Mouse (Mus musculus) stomach, embryonic 14.5 days (tissue): ENCODE measurements around the gene Nt5m. TPM values are rescaled to one million over a fixed set of nuclear protein-coding genes. Genes with fewer than 3 reads are reported as not detected.

ENCODE experiments used
- ATAC-seq: fragments of 200-750 bp; cut with Nextera tagmentation; 2 replicates; pipeline ENCODE4 v1.8.0; 2017; ENCODE audit warnings: low read depth, moderate TSS enrichment; ENCODE audit not compliant: insufficient number of reproducible peaks, insufficient read depth, low FRiP score
- H3K27ac ChIP-seq: fragments of 300-500 bp; sonication (generic); 2 replicates; pipeline ENCODE4 v1.5.1; 2014; ENCODE audit warnings: mild to moderate bottlenecking, low read length, moderate library complexity, mixed read lengths
- H3K27me3 ChIP-seq: fragments of 300-500 bp; sonication (generic); 2 replicates; pipeline ENCODE4 v1.6.1; 2014; ENCODE audit warnings: low read length, control low read depth, mixed read lengths; ENCODE audit not compliant: control insufficient read depth, insufficient read depth
- H3K36me3 ChIP-seq: fragments of 300-500 bp; sonication (generic); 2 replicates; pipeline ENCODE4 v1.6.1; 2014; ENCODE audit warnings: mild to moderate bottlenecking, control low read depth, low read length, moderate library complexity, mixed read lengths; ENCODE audit not compliant: control insufficient read depth, insufficient read depth
- H3K4me1 ChIP-seq: fragments of 300-500 bp; sonication (generic); 2 replicates; pipeline ENCODE4 v1.6.1; 2014; ENCODE audit warnings: low read length, control low read depth, mixed read lengths; ENCODE audit not compliant: control insufficient read depth, insufficient read depth
- H3K4me2 ChIP-seq: fragments of 300-500 bp; sonication (generic); replicated peaks from 2 replicates; pipeline ENCODE4 v1.6.1; 2014; ENCODE audit warnings: low read depth, low read length, control low read depth
- H3K4me3 ChIP-seq: fragments of 300-500 bp; sonication (generic); 2 replicates; pipeline ENCODE4 v1.5.1; 2014; ENCODE audit warnings: low read depth, low read length, control low read depth
- H3K9ac ChIP-seq: fragments of 300-500 bp; sonication (generic); replicated peaks from 2 replicates; pipeline ENCODE4 v1.6.1; 2014; ENCODE audit warnings: low read depth, mild to moderate bottlenecking, control low read depth, low read length, moderate library complexity, mixed read lengths
- H3K9me3 ChIP-seq: fragments of 300-500 bp; sonication (generic); 2 replicates; pipeline ENCODE4 v1.6.1; 2016; ENCODE audit warnings: low read depth, low read length, control low read depth; ENCODE audit not compliant: control insufficient read depth
- WGBS: fragments of 180-500 bp; shearing (Covaris S2); extraction: QIAGEN DNeasy Blood & Tissue Kit; methylation state at CpG from one replicate; pipeline ENCODE4 v1.1.7; 2014; 5-methylcytosine and 5-hydroxymethylcytosine counted together
- polyA plus RNA-seq: library from polyadenylated mRNA; unstranded; fragments of >200 nt; fragmentation: Nextera tagmentation; extraction: Ambion mirVana; gene quantifications from 2 replicates; pipeline ENCODE4 v1.2.1, GENCODE M21; 2014

Gene Nt5m
- polyA plus RNA-seq, 1 experiment from 2014 or later, result 36.6 TPM

GRCm38 (mm10) chr11:59808170-59808960 lies 30.9 kb upstream of the Nt5m start:
- Histone ChIP-seq H3K27ac (no peak overlapping the region), H3K9ac (peak overlapping the region; percentile 81; the same call in 1 of the 2 replicates), H3K4me1 (peaks cover 15% of the 10 kb centered on the region), H3K4me2 (peak overlapping the region; percentile 80), H3K27me3 (no peaks in the 10 kb centered on the region), H3K36me3 (peaks cover 37% of the 10 kb centered on the region), H3K9me3 (no peaks in the 10 kb centered on the region), H3K4me3 (peak overlapping the region; percentile 68)
- WGBS, result 65% methylated on average over 14 of the region's 14 CpGs
- ATAC-seq, result no peak

GRCm38 (mm10) chr11:59809071-59809669 lies 30.1 kb upstream of the Nt5m start:
- Histone ChIP-seq H3K36me3 (peaks cover 32% of the 10 kb centered on the region), H3K4me2 (peak overlapping the region; percentile 80), H3K27me3 (no peaks in the 10 kb centered on the region), H3K27ac (peak overlapping the region; percentile 96), H3K9ac (peak overlapping the region; percentile 81), H3K4me1 (peaks cover 15% of the 10 kb centered on the region), H3K4me3 (peak overlapping the region; percentile 68), H3K9me3 (no peaks in the 10 kb centered on the region)
- WGBS, result under 1% methylated on average over 15 of the region's 15 CpGs
- peak; percentile 18 for ATAC-seq

GRCm38 (mm10) chr11:59809670-59810474 lies 29.4 kb upstream of the Nt5m start, which contains the start of gene Flcn:
Gene Flcn, minus strand, starts transcription at chr11:59810016.
- H3K4me2 ChIP-seq, result peak within 1 kb of the TSS; percentile 80
- peak; percentile 91 for ATAC-seq
- no peaks in the 10 kb centered on the region for H3K9me3 ChIP-seq

GRCm38 (mm10) chr11:59810480-59811158 lies 28.6 kb upstream of the Nt5m start:
- peak overlapping the region; percentile 68 for H3K4me3 ChIP-seq
- peak overlapping the region; percentile 81; the same call in 1 of the 2 replicates for H3K9ac ChIP-seq
- peaks cover 25% of the 10 kb centered on the region for H3K36me3 ChIP-seq
- peak overlapping the region; percentile 80 for H3K4me2 ChIP-seq
- H3K27ac ChIP-seq, result no peak overlapping the region; the same call in 1 of the 2 replicates
- ATAC-seq, result no peak
- 62% methylated on average over 14 of the region's 14 CpGs for WGBS
- H3K4me1 ChIP-seq, result peaks cover 15% of the 10 kb centered on the region
- no peaks in the 10 kb centered on the region for H3K9me3 ChIP-seq
- no peaks in the 10 kb centered on the region for H3K27me3 ChIP-seq

More at GRCm38 (mm10) chr11:59809670-59810474, 29.4 kb upstream of the Nt5m start, which contains the start of gene Flcn:
- H3K36me3 ChIP-seq, result peaks cover 25% of the 10 kb centered on the region
- H3K4me3 ChIP-seq, result peak within 1 kb of the TSS; percentile 68
- peaks cover 15% of the 10 kb centered on the region for H3K4me1 ChIP-seq
- H3K27ac ChIP-seq, result peak within 1 kb of the TSS; percentile 96
- WGBS, result under 1% methylated on average over 52 of the region's 52 CpGs
- peak within 1 kb of the TSS; percentile 81 for H3K9ac ChIP-seq
- no peaks in the 10 kb centered on the region for H3K27me3 ChIP-seq

- no peak overlapping the region for H3K9ac ChIP-seq
- 53% methylated on average over 4 of the region's 4 CpGs for WGBS
- H3K36me3 ChIP-seq, result peaks cover 19% of the 10 kb centered on the region
- H3K27ac ChIP-seq, result no peak overlapping the region
- H3K27me3 ChIP-seq, result no peaks in the 10 kb centered on the region
- H3K9me3 ChIP-seq, result no peaks in the 10 kb centered on the region
- ATAC-seq, result no peak
- H3K4me1 ChIP-seq, result peaks cover 15% of the 10 kb centered on the region
- H3K4me3 ChIP-seq, result no peak overlapping the region
- H3K4me2 ChIP-seq, result 0 out of 2 replicates have a peak overlapping the region, but pooled peaks have one; percentile 80
These were observed 28.0 kb upstream of the Nt5m start for GRCm38 (mm10) chr11:59811211-59811610.

GRCm38 (mm10) chr11:59813276-59813675 lies 26.0 kb upstream of the Nt5m start:
- WGBS, result 58% methylated on average over 3 of the region's 3 CpGs
- H3K9me3 ChIP-seq, result no peaks in the 10 kb centered on the region
- no peaks in the 10 kb centered on the region for H3K27me3 ChIP-seq
- H3K4me3 ChIP-seq, result no peak overlapping the region
- peaks cover 15% of the 10 kb centered on the region for H3K4me1 ChIP-seq
- no peak overlapping the region for H3K9ac ChIP-seq
- ATAC-seq, result no peak
- no peak overlapping the region for H3K27ac ChIP-seq
- H3K4me2 ChIP-seq, result no peak overlapping the region
- peaks cover 21% of the 10 kb centered on the region for H3K36me3 ChIP-seq

GRCm38 (mm10) chr11:59814311-59814710 lies 24.9 kb upstream of the Nt5m start:
- ATAC-seq, result no peak
- Histone ChIP-seq H3K27me3 (no peaks in the 10 kb centered on the region), H3K4me3 (no peak overlapping the region), H3K27ac (no peak overlapping the region), H3K4me1 (peaks cover 9% of the 10 kb centered on the region; the same call in 1 of the 2 replicates), H3K4me2 (no peak overlapping the region), H3K9ac (no peak overlapping the region), H3K9me3 (no peaks in the 10 kb centered on the region), H3K36me3 (peaks cover 30% of the 10 kb centered on the region)
- WGBS, result 97% methylated on average over 1 of the region's 1 CpGs
